Mouse (Mus musculus): ENCODE data around the gene Intu. TPM values are rescaled to one million over a fixed set of nuclear protein-coding genes. Genes with fewer than 3 reads are reported as not detected.

Intu gene
- total RNA-seq, 2 experiments from 2014 or later, result 2.1 to 2.2 TPM

GRCm38 (mm10) chr3:40682404-40682803 lies 151.3 kb downstream of the Intu start:
- DNase-seq (ENCODE audit: low spot score in 2 of 2), result peak in 1 of 2 experiments; percentile 9

DNA sequence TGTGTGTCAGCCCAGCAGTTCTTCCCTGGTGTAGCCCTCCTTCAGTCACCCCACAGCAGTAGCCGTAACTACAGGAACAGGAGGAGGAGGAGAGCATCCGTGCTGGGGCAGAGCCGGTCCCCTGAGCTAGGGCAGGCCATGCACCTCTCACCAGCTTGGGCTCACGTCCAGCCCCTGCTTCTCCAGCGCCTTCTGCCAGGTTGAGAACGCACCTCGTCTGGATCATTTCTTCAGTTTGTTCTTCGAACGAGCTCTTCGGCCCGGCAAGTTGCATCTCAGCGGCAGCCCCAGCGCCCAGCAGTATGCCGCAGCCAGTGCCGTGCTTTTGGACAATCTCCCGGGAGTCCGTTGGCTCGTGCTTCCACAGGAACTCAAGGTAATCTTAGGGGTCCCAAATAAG lies 152.1 kb downstream of the Intu start:
- DNase-seq (ENCODE audit: low spot score in 2 of 2), result no peak

DNA sequence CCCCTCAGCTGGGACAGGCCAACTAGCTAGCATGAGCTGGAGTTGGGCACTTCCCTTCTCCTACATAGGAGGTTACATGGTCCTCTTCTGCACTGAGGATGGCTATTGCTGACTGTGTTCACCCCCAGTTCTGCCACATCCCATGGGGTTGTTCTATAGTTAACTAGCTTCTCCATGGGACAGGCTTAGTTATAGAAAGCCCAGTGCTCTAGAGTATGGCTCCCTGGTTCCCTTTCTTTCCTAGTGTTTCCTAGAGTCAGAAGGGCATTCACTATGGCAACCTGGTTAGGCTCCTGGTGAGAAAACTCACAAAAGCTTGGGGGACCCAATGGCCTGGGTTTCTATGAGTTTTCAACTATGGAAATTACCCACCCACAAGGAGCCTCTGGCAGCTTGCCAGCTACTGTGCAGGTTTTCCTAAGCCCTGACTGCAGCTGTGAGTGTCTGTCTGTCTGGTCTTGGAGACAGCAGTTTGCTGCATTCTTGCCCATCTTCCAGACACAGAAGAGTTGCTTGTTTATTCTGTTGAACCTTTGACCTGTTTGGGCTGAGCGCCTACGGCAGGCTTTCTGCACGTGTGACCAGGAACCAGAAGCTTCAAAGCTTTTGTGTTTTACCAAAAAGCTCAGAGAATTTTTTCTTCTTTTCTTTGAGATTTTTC lies 154.9 kb downstream of the Intu start:
- no peak for DNase-seq (ENCODE audit: low spot score in 2 of 2)

- no peak for DNase-seq (ENCODE audit: low spot score in 2 of 2)
Observed at GRCm38 (mm10) chr3:40686836-40687235, 155.8 kb downstream of the Intu start.

GRCm38 (mm10) chr3:40687588-40687987 lies 156.5 kb downstream of the Intu start:
- no peak for DNase-seq (ENCODE audit: low spot score in 2 of 2)

GRCm38 (mm10) chr3:40691566-40691965 lies 160.5 kb downstream of the Intu start:
- DNase-seq (ENCODE audit: low spot score in 2 of 2), result no peak

- DNase-seq (ENCODE audit: low spot score in 2 of 2), result no peak
Observed at GRCm38 (mm10) chr3:40693435-40693834, 162.3 kb downstream of the Intu start.

GRCm38 (mm10) chr3:40693960-40694359 lies 162.9 kb downstream of the Intu start:
- no peak for DNase-seq (ENCODE audit: low spot score in 2 of 2)

DNA sequence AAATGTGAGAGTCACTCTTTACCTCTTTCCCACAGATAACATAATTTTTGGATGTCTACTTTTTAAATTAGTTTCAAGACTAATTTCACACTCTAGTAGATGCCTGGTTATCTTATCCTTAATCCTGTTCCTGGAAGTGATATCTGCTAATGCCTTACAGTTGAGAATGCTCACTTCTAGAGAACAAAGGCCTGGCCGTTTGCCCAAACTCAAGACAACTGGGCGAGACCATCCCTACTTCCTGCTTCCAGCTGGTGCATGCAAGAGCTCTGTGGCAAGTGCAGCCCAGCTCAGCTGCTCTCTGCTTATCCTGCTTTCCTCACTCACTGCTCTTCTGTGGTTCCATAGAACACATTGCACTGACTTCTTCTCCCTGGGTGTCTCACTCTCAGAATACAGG lies 163.4 kb downstream of the Intu start:
- DNase-seq (ENCODE audit: low spot score in 2 of 2), result no peak

DNA sequence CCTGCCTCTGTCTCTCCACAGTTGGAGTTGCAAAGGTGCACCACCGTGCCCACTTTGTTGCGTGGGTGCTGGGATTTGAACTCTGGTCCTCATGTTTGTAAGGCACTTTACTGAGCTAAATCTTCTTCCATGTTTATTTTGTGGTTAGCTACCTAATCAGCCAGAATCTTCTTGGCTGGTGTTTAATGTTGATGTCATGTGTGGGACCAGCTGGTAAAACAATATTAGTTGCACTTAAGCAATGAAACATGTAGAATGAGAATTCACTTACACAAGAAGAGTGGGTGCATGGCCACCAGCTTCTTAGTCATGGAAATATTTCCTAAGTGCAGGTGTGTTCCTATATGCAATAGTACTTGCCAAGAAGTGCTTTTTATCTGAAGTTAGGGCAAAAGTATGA lies 164.1 kb downstream of the Intu start:
- DNase-seq (ENCODE audit: low spot score in 2 of 2), result no peak

GRCm38 (mm10) chr3:40698834-40699233 lies 167.7 kb downstream of the Intu start:
- no peak for DNase-seq (ENCODE audit: low spot score in 2 of 2)

GRCm38 (mm10) chr3:40704816-40705430 lies 173.8 kb downstream of the Intu start:
- DNase-seq (ENCODE audit: low spot score in 2 of 2), result no peak

DNA sequence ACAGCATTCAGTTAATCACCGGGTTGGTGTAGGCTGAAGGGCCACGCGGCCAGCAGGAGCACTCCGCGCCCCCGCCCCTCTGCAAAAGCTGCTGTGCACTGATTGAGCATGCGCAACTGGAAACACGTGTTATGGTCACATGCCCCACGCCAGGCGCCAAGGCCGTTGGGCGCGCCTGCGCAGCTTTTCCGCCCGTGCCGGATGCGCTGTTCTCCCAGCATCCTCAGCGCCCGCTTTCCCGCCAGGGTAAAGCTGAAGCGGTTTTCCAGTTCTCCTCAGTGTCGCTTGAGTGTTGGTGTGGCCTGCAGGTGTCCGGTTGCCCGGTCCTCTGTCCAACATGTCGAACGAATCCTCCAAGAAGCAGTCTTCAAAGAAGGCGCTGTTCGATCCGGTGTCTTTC lies 177.6 kb downstream of the Intu start, which contains the start of gene Slc25a31:
TSS of gene Slc25a31 (plus strand) at position 201 of the 400 bp plus-strand sequence.
- DNase-seq (ENCODE audit: low spot score in 2 of 2), result no peak

- no peak for DNase-seq (ENCODE audit: low spot score in 2 of 2)
Observed at GRCm38 (mm10) chr3:40716056-40716455, 185.0 kb downstream of the Intu start.

DNA sequence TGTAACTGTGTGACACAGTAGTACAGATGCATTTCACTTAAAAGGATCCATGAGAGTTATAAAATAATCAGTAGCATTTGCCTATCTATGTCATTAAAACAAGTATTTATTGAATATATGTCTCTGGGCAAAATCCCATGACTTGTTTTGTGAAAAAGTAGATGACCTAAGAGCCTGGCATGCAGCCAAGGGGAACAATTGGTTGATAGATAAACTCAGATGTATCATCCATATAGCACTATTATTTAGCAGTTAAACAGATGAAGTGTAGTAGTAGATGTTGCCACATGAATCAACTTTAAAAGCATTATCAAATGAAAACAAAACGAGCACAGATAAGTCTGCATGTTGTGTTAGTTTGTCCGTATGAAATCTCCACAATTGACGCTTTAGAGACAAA lies 187.9 kb downstream of the Intu start:
- no peak for DNase-seq (ENCODE audit: low spot score in 2 of 2)

DNA sequence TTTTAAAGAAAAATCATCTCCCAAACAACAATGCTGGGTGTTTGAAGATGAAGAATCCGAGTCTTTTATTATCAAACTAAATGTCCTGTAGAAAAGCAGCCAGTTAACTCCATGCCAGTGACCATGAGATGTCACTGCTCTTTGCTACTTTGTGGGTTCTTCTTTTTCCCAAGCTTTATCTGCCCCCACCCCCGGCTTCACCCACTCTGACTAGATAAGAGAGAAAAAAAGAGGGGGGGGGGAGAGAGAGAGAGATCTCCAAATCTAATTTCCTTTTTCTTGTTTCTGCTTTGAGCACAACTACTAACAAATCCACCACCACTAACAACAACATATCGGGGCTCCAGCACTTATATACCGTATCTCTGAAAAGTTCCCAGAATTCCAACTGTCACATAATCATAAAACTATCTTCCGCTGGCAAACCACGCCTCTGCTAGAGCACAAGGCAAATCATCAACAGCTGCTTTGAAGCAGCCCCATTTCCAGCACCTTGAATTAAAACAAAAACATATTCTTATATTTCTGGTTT lies 207.4 kb downstream of the Intu start:
- no peak for DNase-seq (ENCODE audit: low spot score in 2 of 2)

- no peak for DNase-seq (ENCODE audit: low spot score in 2 of 2)
Observed at GRCm38 (mm10) chr3:40744024-40744835, 213.1 kb downstream of the Intu start, which contains the start of gene Hspa4l. Gene Hspa4l, plus strand, starts transcription at chr3:40744495.

GRCm38 (mm10) chr3:40744836-40745660 lies 214.0 kb downstream of the Intu start:
- DNase-seq (ENCODE audit: low spot score in 2 of 2), result peak; percentile 94 to 96

DNA sequence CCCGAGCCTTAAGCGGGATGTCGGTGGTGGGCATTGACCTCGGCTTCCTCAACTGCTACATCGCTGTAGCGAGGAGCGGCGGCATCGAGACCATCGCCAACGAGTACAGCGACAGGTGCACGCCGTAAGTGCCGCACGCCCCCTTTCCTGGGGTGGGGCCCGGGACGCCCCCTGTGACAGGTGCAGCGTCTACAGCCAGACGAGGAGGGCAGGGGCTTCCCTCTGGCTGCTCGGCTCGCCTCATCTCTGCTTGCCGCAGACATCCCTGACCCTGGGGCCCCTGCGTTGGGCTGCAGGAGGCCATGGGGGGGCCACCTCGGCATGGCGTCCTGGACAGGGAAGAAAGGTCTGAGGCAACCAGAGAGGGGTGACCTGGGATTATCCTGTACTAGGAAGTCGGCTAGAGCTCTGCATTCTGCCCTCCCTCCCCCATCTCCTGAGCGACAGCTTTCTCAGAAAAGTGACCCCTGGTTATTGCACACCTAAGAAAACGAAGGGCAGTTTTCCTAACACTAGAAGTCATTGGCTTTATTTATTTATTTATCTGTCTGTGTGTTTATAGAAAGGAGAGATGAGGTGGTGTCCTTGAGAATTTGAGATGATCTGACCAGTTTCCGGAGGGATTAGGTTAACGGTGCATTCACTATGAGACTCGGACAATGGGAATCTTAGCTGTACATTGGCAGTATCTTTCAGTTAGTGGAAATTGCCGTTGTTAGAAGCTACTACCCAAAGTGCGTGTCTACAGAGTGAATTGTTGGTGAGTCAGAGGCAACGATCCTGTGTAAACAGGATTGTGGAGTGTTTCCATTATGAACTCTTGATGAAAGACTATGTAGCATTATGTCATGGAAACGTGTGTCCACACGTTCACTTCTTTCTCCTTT lies 214.8 kb downstream of the Intu start:
- peak in 1 of 2 experiments; percentile 18 for DNase-seq (ENCODE audit: low spot score in 2 of 2)
